Mouse (Mus musculus) common myeloid progenitor, adult 5-6 weeks (primary cell): ENCODE results near the gene Pkd1l1. TPM values are rescaled to one million over a fixed set of nuclear protein-coding genes. Genes with fewer than 3 reads are reported as not detected.

ENCODE experiments used
- total RNA-seq: library from RNA; stranded (forward); fragments of 200-1000, 187-1606 nt; gene quantifications from 2 replicates; pipeline ENCODE4 v1.2.3, GENCODE M21; 2017

Pkd1l1 gene
- total RNA-seq, 1 experiment from 2014 or later = not detected

Other genes starting within 250 kb of the Pkd1l1 start
- gene Hus1, start 37.9 kb upstream of the Pkd1l1 start, total RNA-seq = 21.1 and 22.3 TPM in 2 replicates
- 0.29 and 0.32 TPM in 2 replicates for gene Gm11992, start 75.3 kb upstream of the Pkd1l1 start, total RNA-seq
- gene Sun3, start 75.7 kb upstream of the Pkd1l1 start, total RNA-seq = not detected in 2 replicates
- 1.6 and 11.3 TPM in 2 replicates for gene Upp1, start 144.8 kb upstream of the Pkd1l1 start, total RNA-seq
- gene Abca13, start 218.7 kb upstream of the Pkd1l1 start, total RNA-seq = 1.8 and 3.7 TPM in 2 replicates